Comparison of ENCODE assay signal across 16 mouse cellular contexts in genomic region chr4:114336029-114336746, GRCm38 (mm10).
DNase-seq lines count a peak whose midpoint lies in the region; ATAC-seq lines count a peak whose summit lies in the region.
"Had no signal": no experiment of that assay in that cellular context is flagged by ENCODE, and none has a peak within 500 bp of the region (broad histone marks: within the 10 kb centered on the region; RNA-seq: fewer than 3 reads in every experiment).

No protein-coding gene starts in this region.

- H3K36me3 ChIP-seq in lung, embryonic 15.5 days = no peaks in the 10 kb centered on the region
- H3K36me3 ChIP-seq: embryonic facial prominence, embryonic 12.5 days; G1E; intestine, embryonic 15.5 days; limb, embryonic 15.5 days had no signal

- peak overlapping the region; percentile 61 for H3K27ac ChIP-seq in lung, embryonic 15.5 days
- H3K27ac ChIP-seq: embryonic facial prominence, embryonic 12.5 days; intestine, embryonic 15.5 days; limb, embryonic 15.5 days had no signal

- peak; percentile 84 for ATAC-seq in lung, embryonic 15.5 days (ENCODE audit: borderline replicate concordance, extremely low read depth, low FRiP score, low TSS enrichment)
- ATAC-seq: forebrain, embryonic 16.5 days; intestine, embryonic 15.5 days had no signal

- intact Hi-C loops in gastrocnemius, postnatal 36 days (cut with DNase I) = no loop called here

- H3K9me3 ChIP-seq in lung, embryonic 15.5 days = no peaks in the 10 kb centered on the region
- H3K9me3 ChIP-seq: embryonic facial prominence, embryonic 12.5 days; G1E; intestine, embryonic 15.5 days; limb, embryonic 15.5 days; megakaryocyte, embryonic 14.5 days had no signal

- no peak overlapping the region for H3K4me2 ChIP-seq in lung, embryonic 15.5 days
- H3K4me2 ChIP-seq: embryonic facial prominence, embryonic 12.5 days; intestine, embryonic 15.5 days; limb, embryonic 15.5 days had no signal

- H3K4me3 ChIP-seq in lung, embryonic 15.5 days = no peak overlapping the region
- H3K4me3 ChIP-seq: embryonic facial prominence, embryonic 12.5 days; intestine, embryonic 15.5 days; limb, embryonic 15.5 days; megakaryocyte, embryonic 14.5 days had no signal

- H3K27me3 ChIP-seq in lung, embryonic 15.5 days = no peaks in the 10 kb centered on the region
- H3K27me3 ChIP-seq: embryonic facial prominence, embryonic 12.5 days; intestine, embryonic 15.5 days; megakaryocyte, embryonic 14.5 days had no signal

- H3K9ac ChIP-seq in lung, embryonic 15.5 days = no peak overlapping the region
- H3K9ac ChIP-seq: embryonic facial prominence, embryonic 12.5 days; intestine, embryonic 15.5 days; limb, embryonic 15.5 days had no signal

- DNase-seq in adrenal gland, adult 2 months = peak; percentile 49
- DNase-seq in adrenal gland, postnatal 4 days (ENCODE audit: low spot score in 2 of 2) = no peak
- no peak for DNase-seq in lung, adult 18-20 months
- peak; percentile 66 for DNase-seq in kidney, adult 9 months
- peak; percentile 52 to 63 for DNase-seq in lung, postnatal 4 days
- DNase-seq in gastrocnemius, postnatal 36 days = no peak
- no peak for DNase-seq in urinary bladder, postnatal 10 days (ENCODE audit: low spot score)
- DNase-seq: cerebellum, adult 8-10 months; layer of hippocampus, postnatal 36 days had no signal

- peaks cover 13% of the 10 kb centered on the region for H3K4me1 ChIP-seq in lung, embryonic 15.5 days
- H3K4me1 ChIP-seq: embryonic facial prominence, embryonic 12.5 days; intestine, embryonic 15.5 days had no signal

- 26% methylated on average over 4 of the region's 4 CpGs for WGBS in lung, embryonic 15.5 days

Comparison
In these comparisons a context has a peak if more than half of its experiments do, and no peak if none do; other contexts are left out.
1. DNase-seq: peak in adrenal gland, adult 2 months (single experiment), kidney, adult 9 months (single experiment) and lung, postnatal 4 days (2 of 2); none in adrenal gland, postnatal 4 days (0 of 2), lung, adult 18-20 months (0 of 2), gastrocnemius, postnatal 36 days (0 of 2) and urinary bladder, postnatal 10 days (single experiment).